Mouse (Mus musculus): Measurements from ENCODE around the gene Ncs1.
A peak's percentile ranks its signal among the peaks of the same experiment; 100 is the strongest.

DNA sequence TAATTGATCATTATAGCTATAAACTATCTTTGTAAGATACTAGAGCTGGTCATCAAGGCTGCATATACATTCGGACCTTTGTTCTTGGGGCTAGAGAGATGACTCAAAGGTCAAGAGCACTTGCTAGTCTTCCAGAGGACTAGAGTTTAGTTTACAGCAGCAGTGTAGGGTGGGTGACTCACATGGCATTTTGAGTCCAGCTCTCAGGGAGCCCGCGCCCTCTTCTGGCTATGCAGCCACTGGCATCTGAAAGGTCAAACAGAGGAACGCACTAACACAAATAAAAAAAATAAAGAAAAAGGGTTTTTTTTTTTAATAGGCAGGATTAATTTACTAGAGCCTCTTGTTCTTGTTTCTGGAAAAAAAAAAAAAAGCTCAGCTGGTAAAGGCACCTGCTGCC is 36.1 kb upstream of the Ncs1 start:
- TF ChIP-seq CTCF (IDR thresholded peaks at IDR 0.05) = peak; percentile 53
- no peak for TF ChIP-seq POLR2A (IDR thresholded peaks at IDR 0.05; ENCODE audit: insufficient read depth, low read depth, low read length)

Measured in heart, adult 2 months (tissue).